Comparison of ENCODE assay signal across 8 mouse cellular contexts in the genomic region with DNA sequence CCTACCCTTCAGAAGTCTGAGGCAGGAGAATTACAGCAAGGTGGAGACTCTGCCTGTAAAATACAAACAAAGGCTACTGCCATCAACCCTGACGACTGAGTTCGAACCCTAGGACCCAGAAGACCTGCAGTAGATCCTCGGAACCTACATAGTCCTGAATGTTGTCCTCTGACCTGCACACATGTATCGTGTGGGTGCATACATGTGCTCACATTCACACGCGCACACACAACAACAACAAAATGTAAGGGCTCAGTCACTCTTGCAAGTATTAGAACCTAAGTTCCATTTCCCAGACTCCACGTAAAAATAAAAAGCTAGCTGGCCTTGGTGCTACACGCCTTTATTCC. TPM values are rescaled to one million over a fixed set of nuclear protein-coding genes. Genes with fewer than 3 reads are reported as not detected.
DNase-seq lines count a peak whose midpoint lies in the region; ATAC-seq and TF ChIP-seq lines count a peak whose summit lies in the region.

No protein-coding gene starts in this region.

- H3K36me3 ChIP-seq in heart, embryonic 14.5 days (ENCODE audit: control insufficient read depth, insufficient read depth, low read length) = peaks cover 32% of the 10 kb centered on the region
- peaks cover 11% of the 10 kb centered on the region; the same call in 1 of the 2 replicates for H3K36me3 ChIP-seq in ES-E14 (ENCODE audit: control insufficient read depth, insufficient read depth, low read length, poor library complexity, severe bottlenecking)
- peaks cover 7% of the 10 kb centered on the region for H3K36me3 ChIP-seq in forebrain, embryonic 16.5 days (ENCODE audit: control insufficient read depth, insufficient read depth)
- H3K36me3 ChIP-seq in liver, postnatal 0 days (replicated peaks; ENCODE audit: insufficient read depth, low read length) = peaks cover 12% of the 10 kb centered on the region

- peak overlapping the region; percentile 88 to 95 for H3K4me3 ChIP-seq in heart, embryonic 14.5 days (ENCODE audit: control insufficient read depth in 1 of 2, insufficient read depth in 1 of 2, low read depth in 1 of 2, low read length in 2 of 2)
- H3K4me3 ChIP-seq in ES-E14 (ENCODE audit: insufficient read depth in 1 of 2, low read depth in 1 of 2, low read length in 2 of 2, poor library complexity in 1 of 2, severe bottlenecking in 1 of 2) = peak overlapping the region; percentile 92 to 95
- peak overlapping the region; percentile 82 for H3K4me3 ChIP-seq in forebrain, embryonic 16.5 days (replicated peaks; ENCODE audit: low read length)
- H3K4me3 ChIP-seq in liver, postnatal 0 days (ENCODE audit: low read depth, low read length) = peak overlapping the region; percentile 94

- DNase-seq in heart, adult 8-10 months (ENCODE audit: low spot score) = no peak
- DNase-seq in ES-E14 (ENCODE audit: low read depth, low spot score) = no peak
- no peak for DNase-seq in liver, postnatal 0 days
- no peak for DNase-seq in c-Kit-positive CD71-positive TER-119-positive erythroid progenitor cells, embryonic 14.5 days (ENCODE audit: low spot score)
- no peak for DNase-seq in thymus, postnatal 25 days
- DNase-seq in ovary, postnatal 14 days (ENCODE audit: low spot score) = no peak

- peaks cover 9 to 22% of the 10 kb centered on the region in 2 experiments for H3K4me1 ChIP-seq in heart, embryonic 14.5 days (ENCODE audit: control insufficient read depth in 2 of 2, insufficient read depth in 2 of 2, low read length in 2 of 2)
- peaks cover 2 to 5% of the 10 kb centered on the region in 2 experiments; a peak in 3 of 4 replicates for H3K4me1 ChIP-seq in ES-E14 (ENCODE audit: control insufficient read depth in 2 of 2, insufficient read depth in 2 of 2, low read length in 2 of 2, poor library complexity in 1 of 2)
- peaks cover 33% of the 10 kb centered on the region for H3K4me1 ChIP-seq in forebrain, embryonic 16.5 days (replicated peaks; ENCODE audit: control insufficient read depth, insufficient read depth, low read length)
- peaks cover 32% of the 10 kb centered on the region for H3K4me1 ChIP-seq in liver, postnatal 0 days (ENCODE audit: insufficient read depth)

- no peaks in the 10 kb centered on the region for H3K27me3 ChIP-seq in heart, embryonic 14.5 days (ENCODE audit: control insufficient read depth, insufficient read depth, low read length)
- H3K27me3 ChIP-seq in forebrain, embryonic 16.5 days (replicated peaks; ENCODE audit: control insufficient read depth, insufficient read depth, low read length) = peaks cover 4% of the 10 kb centered on the region; the same call in 1 of the 2 replicates
- H3K27me3 ChIP-seq in liver, postnatal 0 days (ENCODE audit: insufficient read depth, low read length) = no peaks in the 10 kb centered on the region

- H3K9ac ChIP-seq in heart, embryonic 14.5 days (ENCODE audit: low read length) = peak overlapping the region; percentile 98
- peak overlapping the region; percentile 64 for H3K9ac ChIP-seq in ES-E14 (ENCODE audit: insufficient read depth, low read depth, low read length, poor library complexity, severe bottlenecking)
- H3K9ac ChIP-seq in forebrain, embryonic 16.5 days (replicated peaks; ENCODE audit: low read depth, low read length) = peak overlapping the region; percentile 64
- peak overlapping the region; percentile 74 for H3K9ac ChIP-seq in liver, postnatal 0 days (replicated peaks)

- 26% methylated on average over 8 of the region's 8 CpGs for WGBS in heart, embryonic 14.5 days
- 24% methylated on average over 8 of the region's 8 CpGs for WGBS in forebrain, embryonic 16.5 days
- WGBS in liver, postnatal 0 days (ENCODE audit: insufficient replicate concordance) = 28% methylated on average over 8 of the region's 8 CpGs

- H3K9me3 ChIP-seq in heart, embryonic 14.5 days (ENCODE audit: control insufficient read depth, low read length) = no peaks in the 10 kb centered on the region
- no peaks in the 10 kb centered on the region for H3K9me3 ChIP-seq in ES-E14 (ENCODE audit: control insufficient read depth, insufficient read depth, low read depth, low read length)
- H3K9me3 ChIP-seq in forebrain, embryonic 16.5 days (ENCODE audit: control insufficient read depth, low read length) = no peaks in the 10 kb centered on the region
- H3K9me3 ChIP-seq in liver, postnatal 0 days (ENCODE audit: low read length) = no peaks in the 10 kb centered on the region

- TF ChIP-seq CTCF in liver, postnatal 0 days (IDR thresholded peaks at IDR 0.05; ENCODE audit: low read depth) = no peak

- peak overlapping the region; percentile 85 for H3K4me2 ChIP-seq in heart, embryonic 14.5 days (ENCODE audit: low read length)
- H3K4me2 ChIP-seq in forebrain, embryonic 16.5 days (ENCODE audit: low read length) = peak overlapping the region; percentile 73
- H3K4me2 ChIP-seq in liver, postnatal 0 days (ENCODE audit: low read depth, low read length) = peak overlapping the region; percentile 92

- H3K27ac ChIP-seq in heart, embryonic 14.5 days (replicated peaks in 1 of 2; ENCODE audit: control insufficient read depth in 1 of 2, insufficient read depth in 1 of 2, low read depth in 2 of 2, low read length in 2 of 2) = 0 out of 4 replicates have a peak overlapping the region, but pooled peaks of 1 of the 2 experiments have one; percentile 65
- H3K27ac ChIP-seq in ES-E14 (ENCODE audit: insufficient read depth, low read depth, low read length, poor library complexity, severe bottlenecking) = no peak overlapping the region
- H3K27ac ChIP-seq in forebrain, embryonic 16.5 days (ENCODE audit: low read length) = 0 out of 2 replicates have a peak overlapping the region, but pooled peaks have one; percentile 5
- peak overlapping the region; percentile 73 for H3K27ac ChIP-seq in liver, postnatal 0 days (ENCODE audit: low read depth)

- in situ Hi-C loops in ES-E14 (cut with MboI; ENCODE audit: low sequenced_read_pairs in 2 of 2, unreplicated experiment in 2 of 2) = no loop called here

- no peak for TF ChIP-seq EP300 in liver, postnatal 0 days (IDR thresholded peaks at IDR 0.05; ENCODE audit: low read depth)

- 0 out of 2 replicates have a peak, but pooled peaks have one; percentile 2 for ATAC-seq in heart, embryonic 14.5 days (ENCODE audit: insufficient number of reproducible peaks, insufficient read depth, low FRiP score, low read depth)
- ATAC-seq in forebrain, embryonic 16.5 days = no peak
- ATAC-seq in liver, postnatal 0 days = no peak; the same call in 1 of the 2 replicates

TF ChIP-seq in ES-E14, 5 proteins besides CTCF, POLR2A, EP300 and RAD21:
- no peak for TF ChIP-seq ZNF384 (IDR thresholded peaks at IDR 0.05; ENCODE audit: low read depth, low read length)
- no peak for TF ChIP-seq CHD2 (IDR thresholded peaks at IDR 0.05; ENCODE audit: low read depth, low read length)
- no peak for TF ChIP-seq HCFC1 (IDR thresholded peaks at IDR 0.05; ENCODE audit: borderline replicate concordance, insufficient read depth, low read length)
- TF ChIP-seq ZC3H11A (IDR thresholded peaks at IDR 0.05; ENCODE audit: borderline replicate concordance, low read depth, low read length) = no peak
- no peak for TF ChIP-seq MAFK (IDR thresholded peaks at IDR 0.05; ENCODE audit: insufficient read depth, low read depth, low read length)

RNA-seq across cellular contexts. Expression of a gene that starts 0.6 kb away (rescaled TPM):
- polyA plus RNA-seq in heart, embryonic 14.5 days (2014; fragmentation: Nextera tagmentation; extraction: Ambion mirVana) = 25.0 and 28.8 TPM in 2 replicates
- 10 to 100 TPM; 35.9 to 50.6 (median 43.5) TPM for total RNA-seq in heart, adult 8-10 months (2022)
- 55.1 and 55.7 TPM in 2 replicates for total RNA-seq in ES-E14 (2012; rRNA removed)
- polyA plus RNA-seq in forebrain, embryonic 16.5 days (2015; fragmentation: Nextera tagmentation; extraction: Ambion mirVana) = 30.4 and 34.6 TPM in 2 replicates
- 7.1 and 8.2 TPM in 2 replicates for polyA plus RNA-seq in liver, postnatal 0 days (2015; fragmentation: Nextera tagmentation; extraction: Ambion mirVana)

RNA-seq across cellular contexts. Expression of a gene that starts 28.2 kb away (rescaled TPM):
- polyA plus RNA-seq in heart, embryonic 14.5 days (2014; fragmentation: Nextera tagmentation; extraction: Ambion mirVana) = 12.7 and 13.3 TPM in 2 replicates
- 10 to 100 TPM in 1 of 4 experiments, 1 to 10 TPM in 3; 8.4 to 10.0 (median 9.4) TPM for total RNA-seq in heart, adult 8-10 months (2022)
- total RNA-seq in ES-E14 (2012; rRNA removed) = 2.3 and 2.9 TPM in 2 replicates
- 5.2 and 5.8 TPM in 2 replicates for polyA plus RNA-seq in forebrain, embryonic 16.5 days (2015; fragmentation: Nextera tagmentation; extraction: Ambion mirVana)
- polyA plus RNA-seq in liver, postnatal 0 days (2015; fragmentation: Nextera tagmentation; extraction: Ambion mirVana) = 4.1 TPM in 2 replicates
